Mouse (Mus musculus) CH12.LX (cell line): ENCODE measurements around the gene Hps1. TPM values are rescaled to one million over a fixed set of nuclear protein-coding genes. Genes with fewer than 3 reads are reported as not detected.

Experiments
- DNase-seq: peaks from one replicate; pipeline ENCODE4 v3.0.0-alpha.2; 2013; ENCODE audit errors: extremely low read depth
- H3K27ac ChIP-seq: 2 replicates; pipeline ENCODE4 v1.5.1; 2012; ENCODE audit warnings: low read depth, mild to moderate bottlenecking, control low read depth, moderate library complexity; ENCODE audit not compliant: insufficient read depth
- H3K27me3 ChIP-seq: replicated peaks from 2 replicates; pipeline ENCODE3; 2012; ENCODE audit warnings: inconsistent platforms
- H3K36me3 ChIP-seq, 2 experiments: replicated peaks in 1 of 2; 2 replicates each; pipeline versions ENCODE3 to v1.6.1; 2012; ENCODE audit warnings: inconsistent platforms in 1 of 2, low read length in 1 of 2, mild to moderate bottlenecking in 1 of 2, mixed read lengths in 1 of 2, moderate library complexity in 1 of 2; ENCODE audit not compliant: control insufficient read depth in 1 of 2, insufficient read depth in 1 of 2
- H3K4me1 ChIP-seq, 2 experiments: 2 replicates each; pipeline ENCODE4 v1.6.1; 2012; ENCODE audit warnings: inconsistent platforms in 1 of 2, moderate library complexity in 1 of 2; ENCODE audit not compliant: insufficient read depth in 2 of 2, control insufficient read depth in 1 of 2
- H3K4me2 ChIP-seq: 2 replicates; pipeline ENCODE4 v1.6.1; 2012; ENCODE audit warnings: low read depth, mild to moderate bottlenecking, control low read depth; ENCODE audit not compliant: poor library complexity, insufficient read depth, severe bottlenecking
- H3K4me3 ChIP-seq, 3 experiments: fragments of 150-350 bp in 1 of 3; sonication (generic) in 1 of 3; replicated peaks in 1 of 3; 2 replicates each; pipeline versions ENCODE3 to v1.5.1; 2011 to 2012; ENCODE audit warnings: low read depth in 2 of 3, low read length in 2 of 3, mild to moderate bottlenecking in 2 of 3, moderate library complexity in 2 of 3, control low read depth in 1 of 3, improper control_type of control experiment in 1 of 3, inconsistent platforms in 1 of 3, mixed read lengths in 1 of 3; ENCODE audit not compliant: poor library complexity in 1 of 3
- H3K79me2 ChIP-seq: replicated peaks from 2 replicates; pipeline ENCODE4 v1.6.1; 2012; ENCODE audit warnings: mild to moderate bottlenecking, moderate library complexity; ENCODE audit not compliant: control insufficient read depth, poor library complexity, insufficient read depth, severe bottlenecking; ENCODE audit errors: extremely low read depth
- H3K9ac ChIP-seq: 2 replicates; pipeline ENCODE4 v1.6.1; 2012; ENCODE audit warnings: low read depth, mild to moderate bottlenecking, control low read depth, moderate library complexity; ENCODE audit not compliant: insufficient read depth
- H3K9me3 ChIP-seq: replicated peaks from 2 replicates; pipeline ENCODE3; 2012; ENCODE audit warnings: low read length, inconsistent platforms, mixed read lengths
- E2F4 ChIP-seq: IDR thresholded peaks from 2 replicates; pipeline ENCODE4 v1.6.1; 2011; ENCODE audit warnings: low read depth, low read length, improper control_type of control experiment; ENCODE audit not compliant: insufficient replicate concordance
- ELF1 ChIP-seq: IDR thresholded peaks from 2 replicates; pipeline ENCODE4 v1.6.1; 2014; ENCODE audit warnings: low read depth, mild to moderate bottlenecking, inconsistent platforms, low read length, improper control_type of control experiment
- EP300 ChIP-seq: IDR thresholded peaks from 2 replicates; pipeline ENCODE4 v1.6.1; 2011; ENCODE audit warnings: low read length, improper control_type of control experiment
- HCFC1 ChIP-seq: IDR thresholded peaks from 2 replicates; pipeline ENCODE4 v1.6.1; 2012; ENCODE audit warnings: low read depth, mild to moderate bottlenecking, inconsistent platforms, low read length, improper control_type of control experiment
- IRF4 ChIP-seq: IDR thresholded peaks from 2 replicates; pipeline ENCODE4 v1.6.1; 2014; ENCODE audit warnings: low read depth, mild to moderate bottlenecking, inconsistent platforms, low read length, improper control_type of control experiment
- KAT2A ChIP-seq: IDR thresholded peaks from 2 replicates; pipeline ENCODE4 v1.6.1; 2012; ENCODE audit warnings: low read length, improper control_type of control experiment, inconsistent platforms; ENCODE audit not compliant: insufficient replicate concordance
- MAFK ChIP-seq: IDR thresholded peaks from 2 replicates; pipeline ENCODE4 v1.6.1; 2011; ENCODE audit warnings: low read length, improper control_type of control experiment; ENCODE audit not compliant: insufficient replicate concordance
- MAX ChIP-seq: IDR thresholded peaks from 2 replicates; pipeline ENCODE4 v1.6.1; 2011; ENCODE audit warnings: low read length, improper control_type of control experiment
- MAZ ChIP-seq: IDR thresholded peaks from 2 replicates; pipeline ENCODE4 v1.6.1; 2012; ENCODE audit warnings: low read depth, mild to moderate bottlenecking, inconsistent platforms, low read length, improper control_type of control experiment, moderate library complexity
- MEF2A ChIP-seq: IDR thresholded peaks from 2 replicates; pipeline ENCODE4 v1.6.1; 2014; ENCODE audit warnings: low read depth, mild to moderate bottlenecking, inconsistent platforms, low read length, improper control_type of control experiment, borderline replicate concordance
- MXI1 ChIP-seq: IDR thresholded peaks from 2 replicates; pipeline ENCODE4 v1.6.1; 2011; ENCODE audit warnings: mild to moderate bottlenecking, low read depth, low read length, improper control_type of control experiment
- MYC ChIP-seq: IDR thresholded peaks from 2 replicates; pipeline ENCODE4 v1.6.1; 2011; ENCODE audit warnings: low read depth, mild to moderate bottlenecking, improper control_type of control experiment, low read length
- NRF1 ChIP-seq: IDR thresholded peaks from 2 replicates; pipeline ENCODE4 v1.6.1; 2014; ENCODE audit warnings: low read depth, mild to moderate bottlenecking, inconsistent platforms, low read length, improper control_type of control experiment, moderate library complexity
- PAX5 ChIP-seq: IDR thresholded peaks from 2 replicates; pipeline ENCODE4 v1.6.1; 2012; ENCODE audit warnings: low read length, inconsistent platforms, mixed read lengths
- POLR2A ChIP-seq: IDR thresholded peaks from 2 replicates; pipeline ENCODE4 v1.6.1; 2011; ENCODE audit warnings: low read depth, mild to moderate bottlenecking, improper control_type of control experiment, low read length
- RAD21 ChIP-seq: IDR thresholded peaks from 2 replicates; pipeline ENCODE4 v1.6.1; 2011; ENCODE audit warnings: low read depth, mild to moderate bottlenecking, low read length, improper control_type of control experiment, moderate library complexity
- RCOR1 ChIP-seq: conservative IDR thresholded peaks from 2 replicates; pipeline ENCODE4 v1.6.1; 2012; ENCODE audit warnings: low read depth, mild to moderate bottlenecking, inconsistent platforms, low read length, improper control_type of control experiment
- SIN3A ChIP-seq: IDR thresholded peaks from 2 replicates; pipeline ENCODE4 v1.6.1; 2012; ENCODE audit warnings: low read length, improper control_type of control experiment, inconsistent platforms
- SMC3 ChIP-seq: IDR thresholded peaks from 2 replicates; pipeline ENCODE4 v1.6.1; 2011; ENCODE audit warnings: low read depth, low read length, improper control_type of control experiment
- TBP ChIP-seq: conservative IDR thresholded peaks from 2 replicates; pipeline ENCODE4 v1.6.1; 2011; ENCODE audit warnings: low read depth, low read length, improper control_type of control experiment
- TCF12 ChIP-seq: IDR thresholded peaks from 2 replicates; pipeline ENCODE4 v1.6.1; 2014; ENCODE audit warnings: low read depth, mild to moderate bottlenecking, inconsistent platforms, low read length, improper control_type of control experiment
- USF1 ChIP-seq: IDR thresholded peaks from 2 replicates; pipeline ENCODE4 v1.6.1; 2014; ENCODE audit warnings: low read depth, mild to moderate bottlenecking, inconsistent platforms, low read length, improper control_type of control experiment
- USF2 ChIP-seq: conservative IDR thresholded peaks from 2 replicates; pipeline ENCODE4 v1.6.1; 2011; ENCODE audit warnings: low read depth, low read length, improper control_type of control experiment
- ZC3H11A ChIP-seq: IDR thresholded peaks from 2 replicates; pipeline ENCODE4 v1.6.1; 2012; ENCODE audit warnings: low read depth, mild to moderate bottlenecking, inconsistent platforms, low read length, improper control_type of control experiment
- ZKSCAN1 ChIP-seq: IDR thresholded peaks from 2 replicates; pipeline ENCODE4 v1.6.1; 2012; ENCODE audit warnings: low read depth, inconsistent platforms, low read length, improper control_type of control experiment, borderline replicate concordance
- ZMIZ1 ChIP-seq: IDR thresholded peaks from 2 replicates; pipeline ENCODE4 v1.6.1; 2012; ENCODE audit warnings: low read depth, mild to moderate bottlenecking, inconsistent platforms, low read length, improper control_type of control experiment
- ZNF384 ChIP-seq: IDR thresholded peaks from 2 replicates; pipeline ENCODE4 v1.6.1; 2012; ENCODE audit warnings: low read depth, low read length, improper control_type of control experiment, inconsistent platforms
- dilution Hi-C: fragments of 300-500 bp; cut with MboI; formaldehyde crosslinking; loops from 2 replicates; pipeline ENCODE4 v1.14.3; 2020; ENCODE audit warnings: low sequenced_read_pairs; ENCODE audit not compliant: extremely low pct_unique_long_range_greater_than_20kb, extremely low pct_ligation_motif_present
- in situ Hi-C: fragments of 300-500 bp; cut with MboI; formaldehyde crosslinking; loops from 3 replicates; pipeline ENCODE4 v1.14.3; 2019; ENCODE audit warnings: low sequenced_read_pairs, low pct_ligation_motif_present, low pct_unique_long_range_greater_than_20kb, mixed read lengths
- polyA plus RNA-seq: library from polyadenylated mRNA; unstranded; fragments of >175 nt; gene quantifications from 2 replicates; pipeline ENCODE4 v1.2.1, GENCODE M21; 2012; ENCODE audit warnings: low read depth; ENCODE audit not compliant: insufficient read length
- total RNA-seq, 2 experiments: library from RNA; depleted of rRNA; stranded (reverse); fragments of 300-350 nt in 1 of 2; fragments of >200 nt in 1 of 2; gene quantifications; 2 replicates each; pipeline ENCODE4 v1.2.3; 2012 to 2014

Gene Hps1
- total and polyA plus RNA-seq, 3 experiments = 17.7 to 29.7 (median 21.4) TPM

- Histone ChIP-seq H3K27me3 (no peaks in the 10 kb centered on the region), H3K4me1 (peaks cover 0 to 8% of the 10 kb centered on the region in 2 experiments; a peak in 2 of 4 replicates), H3K9me3 (no peaks in the 10 kb centered on the region)
- dilution Hi-C loops = no loop called here
- TF ChIP-seq MAX = no peak
- TF ChIP-seq USF2 = no peak
- TF ChIP-seq ZKSCAN1 = no peak
- TF ChIP-seq MAZ = no peak
- no peak for TF ChIP-seq TCF12
- TF ChIP-seq ZMIZ1 = no peak
- TF ChIP-seq USF1 = no peak
- no peak for TF ChIP-seq KAT2A
- TF ChIP-seq MXI1 = no peak
- no peak for TF ChIP-seq MEF2A
- TF ChIP-seq TBP = no peak
- no peak for TF ChIP-seq RAD21
- TF ChIP-seq ZC3H11A = no peak
- TF ChIP-seq NRF1 = no peak
- no peak for TF ChIP-seq ELF1
- TF ChIP-seq EP300 = no peak
- no peak for TF ChIP-seq E2F4
- no peak for TF ChIP-seq MAFK
- TF ChIP-seq, all 38 proteins: peak for 0
- Histone ChIP-seq H3K9ac (no peak overlapping the region), H3K4me2 (no peak overlapping the region), H3K4me3 (no peak overlapping the region), H3K27ac (no peak overlapping the region), H3K79me2 (no peaks in the 10 kb centered on the region), H3K36me3 (no peaks in the 10 kb centered on the region)
- no peak for DNase-seq
- in situ Hi-C loops = no loop called here
Observed at GRCm38 (mm10) chr19:42816261-42816660, 36.5 kb upstream of the Hps1 start.

- H3K79me2 ChIP-seq = no peaks in the 10 kb centered on the region
- no peak overlapping the region for H3K4me3 ChIP-seq
- H3K27me3 ChIP-seq = no peaks in the 10 kb centered on the region
- H3K4me1 ChIP-seq = peaks cover 0 to 13% of the 10 kb centered on the region in 2 experiments; a peak in 2 of 4 replicates
- no peaks in the 10 kb centered on the region for H3K9me3 ChIP-seq
- H3K4me2 ChIP-seq = no peak overlapping the region
- H3K9ac ChIP-seq = no peak overlapping the region
- no peak overlapping the region for H3K27ac ChIP-seq
- no peaks in the 10 kb centered on the region for H3K36me3 ChIP-seq
- no peak for DNase-seq
- TF ChIP-seq POLR2A (no peak), PAX5 (no peak), EP300 (no peak), SMC3 (no peak), HCFC1 (no peak), KAT2A (no peak), USF2 (no peak), RAD21 (no peak), IRF4 (no peak), MEF2A (no peak), ZNF384 (no peak), TBP (no peak), NRF1 (no peak), E2F4 (no peak), RCOR1 (no peak), MAX (no peak), ZC3H11A (no peak), SIN3A (no peak), MYC (no peak)
- dilution Hi-C loops (no loop called here), in situ Hi-C loops (no loop called here)
Observed at GRCm38 (mm10) chr19:42810140-42810539, 30.4 kb upstream of the Hps1 start.
